Mouse (Mus musculus): Measurements from ENCODE around the gene Angpt4.

Angpt4 gene

GRCm38 (mm10) chr2:151959274-151959673 is 48.3 kb downstream of the Angpt4 start:
- in situ Hi-C loops (cut with MboI, MseI): loop anchor here in 1 of 2 experiments (25.0 kb wide), 1 partner anchor 1528 kb away; the partner anchor contains the start of gene 4930404H24Rik

GRCm38 (mm10) chr2:151961284-151962196 is 50.5 kb downstream of the Angpt4 start:
- in situ Hi-C loops (cut with MboI, MseI): loop anchor here in 1 of 2 experiments (25.0 kb wide), 1 partner anchor 1526 kb away; the partner anchor contains the start of gene 4930404H24Rik

- in situ Hi-C loops (cut with MboI, MseI): loop anchor here in 1 of 2 experiments (25.0 kb wide), 1 partner anchor 1525 kb away; the partner anchor contains the start of gene 4930404H24Rik
These were observed 51.5 kb downstream of the Angpt4 start for GRCm38 (mm10) chr2:151962474-151962873.

- in situ Hi-C loops (cut with MboI, MseI): loop anchor here in 1 of 2 experiments (25.0 kb wide), 1 partner anchor 1524 kb away; the partner anchor contains the start of gene 4930404H24Rik
These were observed 52.3 kb downstream of the Angpt4 start for GRCm38 (mm10) chr2:151963319-151963718.

GRCm38 (mm10) chr2:151964052-151964451 is 53.0 kb downstream of the Angpt4 start:
- in situ Hi-C loops (cut with MboI, MseI): loop anchor here in 1 of 2 experiments (25.0 kb wide), 1 partner anchor 1523 kb away; the partner anchor contains the start of gene 4930404H24Rik

- in situ Hi-C loops (cut with MboI, MseI): loop anchor here (5.0 to 25.0 kb wide), 2 partner anchors 435 to 1520 kb away; partner anchors contain the start of gene 4930404H24Rik (in 1 of the 2)
These were observed 56.3 kb downstream of the Angpt4 start for GRCm38 (mm10) chr2:151967176-151967750.

- in situ Hi-C loops (cut with MboI, MseI): loop anchor here (5.0 to 25.0 kb wide), 2 partner anchors 435 to 1520 kb away; partner anchors contain the start of gene 4930404H24Rik (in 1 of the 2)
These were observed 56.8 kb downstream of the Angpt4 start for GRCm38 (mm10) chr2:151967792-151968191.

- in situ Hi-C loops (cut with MboI, MseI): loop anchor here (5.0 to 25.0 kb wide), 2 partner anchors 436 to 1519 kb away; partner anchors contain the start of gene 4930404H24Rik (in 1 of the 2)
These were observed 57.4 kb downstream of the Angpt4 start for GRCm38 (mm10) chr2:151968451-151968850.

GRCm38 (mm10) chr2:151968986-151969385 is 58.0 kb downstream of the Angpt4 start:
- in situ Hi-C loops (cut with MboI, MseI): loop anchor here (5.0 to 25.0 kb wide), 2 partner anchors 437 to 1518 kb away; partner anchors contain the start of gene 4930404H24Rik (in 1 of the 2)

- in situ Hi-C loops (cut with MboI, MseI): loop anchor here (5.0 to 25.0 kb wide), 2 partner anchors 437 to 1518 kb away; partner anchors contain the start of gene 4930404H24Rik (in 1 of the 2)
These were observed 58.4 kb downstream of the Angpt4 start for GRCm38 (mm10) chr2:151969396-151969795.

- in situ Hi-C loops (cut with MboI, MseI): loop anchor here in 1 of 2 experiments (25.0 kb wide), 1 partner anchor 1517 kb away; the partner anchor contains the start of gene 4930404H24Rik
These were observed 59.5 kb downstream of the Angpt4 start for GRCm38 (mm10) chr2:151970191-151971172.

GRCm38 (mm10) chr2:151971748-151972147 is 60.7 kb downstream of the Angpt4 start:
- in situ Hi-C loops (cut with MboI, MseI): loop anchor here in 1 of 2 experiments (25.0 kb wide), 1 partner anchor 1516 kb away; the partner anchor contains the start of gene 4930404H24Rik

- in situ Hi-C loops (cut with MboI, MseI): loop anchor here in 1 of 2 experiments (25.0 kb wide), 1 partner anchor 1514 kb away; the partner anchor contains the start of gene 4930404H24Rik
These were observed 62.0 kb downstream of the Angpt4 start for GRCm38 (mm10) chr2:151972880-151973594.

- in situ Hi-C loops (cut with MboI, MseI): loop anchor here in 1 of 2 experiments (25.0 kb wide), 1 partner anchor 1513 kb away; the partner anchor contains the start of gene 4930404H24Rik
These were observed 62.9 kb downstream of the Angpt4 start for GRCm38 (mm10) chr2:151973595-151974562.

- in situ Hi-C loops (cut with MboI, MseI): loop anchor here in 1 of 2 experiments (5.0 kb wide), 1 partner anchor 388 kb away; no protein-coding TSS in a partner anchor
These were observed 64.3 kb downstream of the Angpt4 start for GRCm38 (mm10) chr2:151975295-151975694.

- in situ Hi-C loops (cut with MboI, MseI): loop anchor here in 1 of 2 experiments (5.0 kb wide), 1 partner anchor 389 kb away; no protein-coding TSS in a partner anchor
These were observed 65.1 kb downstream of the Angpt4 start for GRCm38 (mm10) chr2:151976067-151976466.

GRCm38 (mm10) chr2:151977689-151978440 is 66.9 kb downstream of the Angpt4 start:
- in situ Hi-C loops (cut with MboI, MseI): loop anchor here in 1 of 2 experiments (5.0 kb wide), 1 partner anchor 391 kb away; no protein-coding TSS in a partner anchor
